Mouse (Mus musculus) neural tube, embryonic 11.5 days (tissue): ENCODE measurements around the gene Cep135. TPM values are rescaled to one million over a fixed set of nuclear protein-coding genes. Genes with fewer than 3 reads are reported as not detected.

Source experiments
- ATAC-seq: fragments of 200-750 bp; cut with Nextera tagmentation; 2 replicates; pipeline ENCODE4 v1.8.0; 2017; ENCODE audit warnings: moderate number of reproducible peaks, mild to moderate bottlenecking, moderate TSS enrichment, moderate library complexity; ENCODE audit not compliant: insufficient read depth, low FRiP score, low TSS enrichment
- DNase-seq: peaks from one replicate; pipeline ENCODE4 v3.0.0-alpha.2; 2015; ENCODE audit warnings: low spot score
- H3K27ac ChIP-seq: fragments of 300-500 bp; sonication (generic); 2 replicates; pipeline ENCODE4 v1.5.1; 2014; ENCODE audit warnings: low read depth, mild to moderate bottlenecking, low read length
- H3K27me3 ChIP-seq: fragments of 300-500 bp; sonication (generic); 2 replicates; pipeline ENCODE4 v1.6.1; 2014; ENCODE audit warnings: mild to moderate bottlenecking, low read length, mixed read lengths; ENCODE audit not compliant: control insufficient read depth, insufficient read depth
- H3K36me3 ChIP-seq: fragments of 300-500 bp; sonication (generic); 2 replicates; pipeline ENCODE4 v1.6.1; 2014; ENCODE audit warnings: mild to moderate bottlenecking, low read length, moderate library complexity, mixed read lengths; ENCODE audit not compliant: control insufficient read depth, insufficient read depth
- H3K4me1 ChIP-seq: fragments of 300-500 bp; sonication (generic); 2 replicates; pipeline ENCODE4 v1.6.1; 2014; ENCODE audit warnings: low read length, mixed read lengths; ENCODE audit not compliant: control insufficient read depth, insufficient read depth
- H3K4me2 ChIP-seq: fragments of 300-500 bp; sonication (generic); 2 replicates; pipeline ENCODE4 v1.6.1; 2014; ENCODE audit warnings: low read depth, mild to moderate bottlenecking, moderate library complexity
- H3K4me3 ChIP-seq: fragments of 300-500 bp; sonication (generic); 2 replicates; pipeline ENCODE4 v1.5.1; 2014; ENCODE audit warnings: low read depth, low read length
- H3K9ac ChIP-seq: fragments of 300-500 bp; sonication (generic); 2 replicates; pipeline ENCODE4 v1.6.1; 2014; ENCODE audit warnings: mild to moderate bottlenecking, low read length
- H3K9me3 ChIP-seq: fragments of 300-500 bp; sonication (generic); 2 replicates; pipeline ENCODE4 v1.6.1; 2016; ENCODE audit warnings: low read length; ENCODE audit not compliant: control insufficient read depth
- WGBS: fragments of 180-500 bp; shearing (Covaris S2); extraction: QIAGEN DNeasy Blood & Tissue Kit; methylation state at CpG from one replicate; pipeline ENCODE4 v1.1.7; 2014; 5-methylcytosine and 5-hydroxymethylcytosine counted together
- polyA plus RNA-seq: library from polyadenylated mRNA; unstranded; fragments of >200 nt; fragmentation: Nextera tagmentation; extraction: Ambion mirVana; gene quantifications from 2 replicates; pipeline ENCODE4 v1.2.1, GENCODE M21; 2014

Cep135 gene
- polyA plus RNA-seq, 1 experiment from 2014 or later, result 9.3 TPM

DNA sequence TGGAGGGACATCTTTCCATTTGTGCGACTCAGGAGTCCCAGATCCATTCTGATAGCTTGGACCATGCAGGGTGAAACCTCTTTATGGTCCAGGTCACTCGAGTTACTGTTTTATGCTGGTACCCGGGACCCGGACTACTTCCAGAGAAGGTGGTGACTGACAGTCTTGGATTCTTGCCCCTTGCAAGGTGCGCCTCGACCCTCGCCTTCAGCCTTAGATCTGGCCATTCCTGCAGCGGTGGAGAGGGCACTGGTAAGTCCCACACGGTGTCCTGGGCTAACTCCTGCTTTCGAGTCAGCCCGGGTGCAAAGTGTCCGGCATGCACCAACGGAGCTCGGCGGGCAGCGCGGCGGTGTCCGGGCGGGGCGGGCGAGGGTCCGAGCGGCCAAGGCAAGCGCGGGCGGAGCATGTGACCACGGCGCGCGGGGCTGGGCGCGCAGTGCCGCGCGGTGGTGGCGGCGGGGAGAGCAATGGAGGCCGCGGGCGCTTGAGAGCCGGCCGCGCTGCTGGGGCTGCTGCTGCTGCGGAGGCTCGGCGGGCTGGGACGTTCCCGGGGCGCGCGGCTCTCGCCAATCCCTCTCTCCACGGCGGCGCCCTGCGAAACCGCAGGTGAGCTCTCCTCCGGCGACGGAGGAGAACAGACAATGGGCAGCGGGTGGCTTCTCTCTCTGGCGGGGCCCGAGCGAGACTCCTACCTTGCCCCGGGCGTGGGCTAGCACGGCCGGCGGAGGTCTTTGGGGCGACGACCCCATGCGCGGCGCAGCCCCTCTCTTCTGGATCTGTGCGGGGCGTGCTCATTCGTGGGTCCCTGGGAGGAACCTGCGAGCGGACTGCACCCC, 69.0 kb downstream of the Cep135 start:
- WGBS, result under 1% methylated on average over 71 of the region's 80 CpGs
- Histone ChIP-seq H3K27me3 (no peaks in the 10 kb centered on the region), H3K9ac (peak overlapping the region; percentile 99), H3K4me3 (peak overlapping the region; percentile 79), H3K36me3 (no peaks in the 10 kb centered on the region), H3K27ac (peak overlapping the region; percentile 96), H3K4me2 (peak overlapping the region; percentile 58), H3K4me1 (peaks cover 10% of the 10 kb centered on the region; the same call in 1 of the 2 replicates), H3K9me3 (no peaks in the 10 kb centered on the region)
- DNase-seq, result peak; percentile 88
- peak; percentile 91 for ATAC-seq

GRCm38 (mm10) chr5:76658084-76658934, 69.8 kb downstream of the Cep135 start:
- H3K4me1 ChIP-seq, result peaks cover 10% of the 10 kb centered on the region; the same call in 1 of the 2 replicates
- ATAC-seq (peak; percentile 75), DNase-seq (peak; percentile 78)
- no peaks in the 10 kb centered on the region for H3K9me3 ChIP-seq
- H3K27ac ChIP-seq, result peak overlapping the region; percentile 96
- no peaks in the 10 kb centered on the region for H3K27me3 ChIP-seq
- H3K9ac ChIP-seq, result peak overlapping the region; percentile 99
- peak overlapping the region; percentile 79 for H3K4me3 ChIP-seq
- WGBS, result 2% methylated on average over 38 of the region's 38 CpGs
- H3K4me2 ChIP-seq, result peak overlapping the region; percentile 58
- no peaks in the 10 kb centered on the region for H3K36me3 ChIP-seq

DNA sequence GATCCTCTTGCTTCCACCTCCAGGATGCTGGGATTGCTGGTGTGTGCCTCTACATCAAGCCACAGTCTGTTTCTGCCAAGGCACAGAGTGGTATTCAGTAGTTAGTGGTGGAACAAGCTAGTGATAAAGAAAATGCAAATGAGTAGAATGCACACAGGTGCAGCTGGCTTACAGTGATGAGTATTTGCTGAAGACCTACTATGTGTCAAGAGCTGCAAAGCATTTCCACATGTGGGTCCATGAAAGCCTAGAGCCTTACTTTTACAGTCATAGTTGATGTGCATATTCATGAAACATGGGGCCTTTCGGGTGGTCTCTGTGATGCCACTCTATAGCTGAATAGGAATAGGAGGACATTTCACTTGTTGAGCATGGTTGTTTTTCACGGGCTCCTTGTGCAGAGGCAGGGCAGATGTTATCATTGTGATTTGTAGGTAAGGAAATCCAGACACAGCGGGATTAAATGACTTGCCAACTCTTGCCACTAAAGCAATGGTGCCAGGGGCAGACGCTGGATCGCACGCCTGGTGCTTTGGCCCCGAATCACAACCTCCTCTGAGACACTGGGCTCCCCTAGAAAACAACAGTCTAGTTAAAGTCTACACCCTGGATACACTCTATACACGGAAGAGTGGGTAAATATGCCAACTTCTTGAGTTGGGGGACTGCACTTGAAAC, 71.6 kb downstream of the Cep135 start:
- no peak overlapping the region for H3K27ac ChIP-seq
- ATAC-seq, result no peak
- no peaks in the 10 kb centered on the region for H3K27me3 ChIP-seq
- 81% methylated on average over 8 of the region's 8 CpGs for WGBS
- no peak for DNase-seq
- peaks cover 16% of the 10 kb centered on the region for H3K4me1 ChIP-seq
- no peak overlapping the region for H3K4me3 ChIP-seq
- H3K4me2 ChIP-seq, result 0 out of 2 replicates have a peak overlapping the region, but pooled peaks have one; percentile 9
- H3K9ac ChIP-seq, result no peak overlapping the region
- H3K36me3 ChIP-seq, result no peaks in the 10 kb centered on the region
- no peaks in the 10 kb centered on the region for H3K9me3 ChIP-seq

- no peak overlapping the region for H3K4me3 ChIP-seq
- no peak overlapping the region for H3K4me2 ChIP-seq
- ATAC-seq, result no peak
- WGBS, result 63% methylated on average over 4 of the region's 4 CpGs
- DNase-seq, result no peak
- no peaks in the 10 kb centered on the region for H3K9me3 ChIP-seq
- no peaks in the 10 kb centered on the region for H3K27me3 ChIP-seq
- H3K27ac ChIP-seq, result no peak overlapping the region
- H3K9ac ChIP-seq, result no peak overlapping the region
- H3K4me1 ChIP-seq, result peaks cover 16% of the 10 kb centered on the region
- no peaks in the 10 kb centered on the region for H3K36me3 ChIP-seq
These were observed 72.8 kb downstream of the Cep135 start for GRCm38 (mm10) chr5:76661310-76661709.

DNA sequence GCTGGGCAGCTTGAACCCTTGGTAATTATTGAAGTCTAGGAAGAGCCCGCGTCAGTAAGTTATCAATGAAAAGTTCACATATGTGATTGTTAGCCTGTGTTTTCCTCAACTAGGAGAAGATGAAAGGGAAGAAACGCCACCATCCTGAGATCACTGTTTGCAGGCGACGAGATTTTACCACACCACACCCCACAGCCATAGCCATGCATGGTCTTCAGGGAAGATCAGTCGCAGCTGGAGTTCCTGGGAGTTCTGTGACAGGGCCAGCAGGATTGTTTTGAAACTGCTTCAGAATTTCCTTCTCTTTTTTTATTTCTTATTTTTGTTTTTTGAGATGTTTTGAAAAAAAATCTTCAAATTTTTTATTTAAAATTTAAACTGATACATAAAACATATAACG, 76.4 kb downstream of the Cep135 start:
- Histone ChIP-seq H3K9ac (no peak overlapping the region), H3K4me3 (no peak overlapping the region), H3K27me3 (no peaks in the 10 kb centered on the region), H3K4me1 (peaks cover 23% of the 10 kb centered on the region), H3K9me3 (no peaks in the 10 kb centered on the region), H3K36me3 (no peaks in the 10 kb centered on the region), H3K4me2 (no peak overlapping the region), H3K27ac (peak overlapping the region; percentile 72)
- no peak; the same call in 1 of the 2 replicates for ATAC-seq
- no peak for DNase-seq
- WGBS, result 49% methylated on average over 7 of the region's 7 CpGs

DNA sequence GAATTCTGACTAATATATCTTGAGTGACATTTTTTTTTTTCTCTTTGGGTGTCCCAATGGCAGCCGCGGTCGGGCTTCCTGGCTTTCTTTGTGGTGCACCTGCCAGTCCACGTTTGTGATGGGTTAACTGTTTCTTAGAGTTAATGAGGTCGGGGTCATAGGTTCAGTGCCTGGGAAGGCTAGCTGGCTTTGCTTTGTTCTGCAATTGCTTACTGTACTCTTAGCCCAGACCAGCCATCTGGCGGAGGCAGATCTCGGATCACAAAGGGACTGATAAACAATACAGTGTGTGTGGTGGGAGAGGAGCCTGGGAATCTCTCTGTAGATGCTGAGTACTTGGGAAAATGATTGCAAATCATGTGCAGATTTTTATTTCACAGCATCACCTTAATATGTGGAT, 76.9 kb downstream of the Cep135 start:
- H3K9ac ChIP-seq, result no peak overlapping the region
- peak overlapping the region; percentile 30 for H3K27ac ChIP-seq
- H3K4me3 ChIP-seq, result no peak overlapping the region
- no peaks in the 10 kb centered on the region for H3K36me3 ChIP-seq
- WGBS, result 14% methylated on average over 7 of the region's 7 CpGs
- peak; percentile 80 for DNase-seq
- no peak overlapping the region for H3K4me2 ChIP-seq
- H3K4me1 ChIP-seq, result peaks cover 21% of the 10 kb centered on the region
- peak; percentile 91 for ATAC-seq
- H3K27me3 ChIP-seq, result no peaks in the 10 kb centered on the region
- no peaks in the 10 kb centered on the region for H3K9me3 ChIP-seq

DNA sequence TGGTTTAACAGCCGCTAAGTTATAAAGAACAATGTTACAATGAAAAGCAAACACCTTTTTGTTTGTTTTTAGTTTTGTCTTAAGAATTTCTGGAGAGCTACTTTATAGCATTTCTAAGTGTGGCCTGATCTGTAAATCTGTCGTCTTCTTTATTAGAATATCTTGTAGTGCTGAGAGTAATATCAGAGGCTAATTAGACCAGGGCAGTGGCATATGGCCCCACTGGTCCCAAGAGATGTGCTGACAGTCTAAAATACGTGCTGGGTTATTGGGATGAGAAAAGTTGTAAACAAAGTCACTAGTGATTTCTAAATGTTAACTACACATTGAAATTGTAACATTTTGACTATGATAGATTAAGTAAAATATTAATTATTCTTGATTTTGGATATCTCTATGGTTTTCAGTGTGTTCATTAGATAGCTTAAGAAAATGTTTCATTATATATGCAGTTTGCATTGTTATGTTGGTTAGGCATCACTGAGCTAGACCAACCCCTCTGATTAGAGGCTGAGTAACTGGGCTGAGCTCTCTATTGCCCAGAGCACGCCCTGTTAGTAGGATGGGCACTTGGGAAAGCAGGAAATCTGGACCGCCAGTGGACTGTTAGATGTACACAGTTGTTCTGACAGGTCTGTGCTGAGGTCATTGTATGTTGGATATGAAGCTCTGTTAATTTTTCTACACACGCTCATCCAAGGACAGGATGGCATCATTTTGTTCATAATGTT, 77.7 kb downstream of the Cep135 start:
- 0 out of 2 replicates have a peak, but pooled peaks have one; percentile 16 for ATAC-seq
- H3K9ac ChIP-seq, result no peak overlapping the region
- 46% methylated on average over 6 of the region's 6 CpGs for WGBS
- H3K4me3 ChIP-seq, result no peak overlapping the region
- no peaks in the 10 kb centered on the region for H3K9me3 ChIP-seq
- no peaks in the 10 kb centered on the region for H3K27me3 ChIP-seq
- peaks cover 19% of the 10 kb centered on the region for H3K4me1 ChIP-seq
- no peaks in the 10 kb centered on the region for H3K36me3 ChIP-seq
- H3K27ac ChIP-seq, result peak overlapping the region; percentile 40
- DNase-seq, result no peak
- no peak overlapping the region for H3K4me2 ChIP-seq

DNA sequence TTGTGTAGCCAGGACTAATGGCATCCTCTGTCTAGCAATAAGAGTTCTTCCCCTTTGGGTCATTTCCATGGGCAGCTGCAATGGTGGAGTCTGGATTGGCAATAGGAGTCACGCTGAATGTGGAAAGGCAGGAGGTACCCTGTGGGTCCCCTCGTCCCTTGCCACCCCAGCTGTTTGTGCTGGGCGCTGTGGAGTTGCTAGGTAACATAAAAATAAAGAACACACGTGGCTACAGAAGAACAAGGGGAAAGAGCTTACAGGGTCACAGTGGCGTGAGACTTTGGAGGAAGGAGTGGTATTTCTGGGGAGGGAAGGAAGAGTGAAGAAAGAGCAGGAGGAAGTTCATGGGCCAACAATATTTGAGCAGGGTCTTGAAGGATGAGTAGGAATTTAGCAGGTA, 79.6 kb downstream of the Cep135 start:
- no peaks in the 10 kb centered on the region for H3K9me3 ChIP-seq
- no peaks in the 10 kb centered on the region for H3K27me3 ChIP-seq
- WGBS, result 59% methylated on average over 5 of the region's 5 CpGs
- no peaks in the 10 kb centered on the region for H3K36me3 ChIP-seq
- no peak overlapping the region for H3K4me3 ChIP-seq
- H3K4me2 ChIP-seq, result no peak overlapping the region
- H3K9ac ChIP-seq, result no peak overlapping the region
- no peak for ATAC-seq
- peaks cover 14% of the 10 kb centered on the region for H3K4me1 ChIP-seq
- DNase-seq, result no peak
- no peak overlapping the region for H3K27ac ChIP-seq
